Mouse (Mus musculus) monocyte, adult 2 months (primary cell): ENCODE data around the gene Iqgap2.
A peak's percentile ranks its signal among the peaks of the same experiment; 100 is the strongest.

ENCODE experiments used
- DNase-seq, 2 experiments: peaks; one replicate each; pipeline ENCODE4 v3.0.0; 2022; ENCODE audit warnings: low spot score in 2 of 2, low read depth in 1 of 2

The Iqgap2 gene

GRCm38 (mm10) chr13:95891491-95891925 is at the start of gene Iqgap2:
Gene Iqgap2 (minus strand): TSS chr13:95891922.
- DNase-seq: no peak

DNA sequence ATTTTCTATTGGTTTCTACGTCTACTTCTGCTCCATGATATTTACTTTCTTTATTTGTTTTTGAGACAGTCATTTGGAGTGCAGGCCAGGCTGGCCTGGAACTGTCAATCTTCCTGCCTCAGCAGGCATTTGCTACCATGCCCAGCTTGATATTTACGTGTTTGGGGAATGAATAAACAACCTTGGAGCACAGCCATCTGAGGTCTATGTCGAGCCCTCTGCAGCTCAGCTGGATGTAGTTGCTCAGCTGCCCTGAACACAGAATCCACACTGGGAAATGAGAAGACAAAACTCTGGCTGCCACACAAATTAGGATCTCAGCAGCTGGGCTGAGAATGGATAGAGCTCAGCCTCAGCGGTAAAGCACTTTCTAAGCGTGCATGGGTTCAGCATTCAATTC is 49.1 kb upstream of the Iqgap2 start:
- DNase-seq: no peak

GRCm38 (mm10) chr13:95924201-95924621 is 32.5 kb upstream of the Iqgap2 start:
- no peak for DNase-seq

DNA sequence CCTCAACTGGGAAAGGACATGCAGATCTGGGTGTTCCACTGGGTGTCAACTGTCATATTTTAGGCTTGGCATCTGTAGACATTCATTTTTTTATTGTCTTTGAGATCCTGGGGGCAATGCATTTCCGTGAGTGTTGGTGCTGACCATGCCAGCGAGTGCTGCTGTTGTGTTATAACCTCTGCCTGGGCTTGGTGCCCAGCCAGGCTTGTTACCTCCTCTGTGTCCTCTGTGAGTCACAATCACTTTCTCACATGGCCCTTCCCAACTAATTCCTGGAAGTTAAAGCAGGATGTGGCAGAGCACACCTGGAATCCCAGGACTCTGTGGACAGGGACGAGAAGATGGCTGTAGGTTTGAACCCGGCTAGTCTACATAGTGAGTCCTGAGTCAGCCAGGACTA is 30.9 kb upstream of the Iqgap2 start:
- no peak for DNase-seq

DNA sequence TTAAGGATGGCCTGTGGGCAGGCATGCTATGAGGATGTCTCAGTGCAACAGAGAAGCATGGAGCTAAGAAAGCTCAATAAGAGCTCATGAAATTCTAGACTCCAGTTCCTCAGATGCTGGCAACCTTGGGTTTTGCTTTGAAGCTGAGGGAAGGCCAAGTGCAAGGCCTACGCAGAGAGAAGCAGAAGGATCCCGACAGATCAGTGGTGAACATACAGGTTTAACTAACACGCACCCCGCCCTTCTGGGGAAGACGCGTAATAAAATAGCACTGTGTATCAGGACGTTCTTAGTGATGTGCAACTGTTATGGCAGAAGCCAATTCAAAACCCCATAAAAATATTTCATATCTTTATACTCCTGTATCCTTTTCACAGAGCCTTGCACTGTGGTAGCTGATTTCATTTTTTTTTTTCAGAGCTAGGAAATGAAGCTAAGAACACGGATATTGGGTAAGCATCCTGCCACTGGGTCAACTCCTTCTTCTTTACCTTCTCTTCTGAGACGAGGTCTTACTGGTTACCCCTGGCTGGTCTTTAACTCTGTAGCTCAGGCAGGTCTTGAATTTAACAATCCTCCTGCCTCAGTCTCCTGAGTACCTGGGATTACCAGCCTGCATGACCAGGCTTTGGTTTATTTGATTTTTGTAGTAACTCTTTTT is 27.0 kb upstream of the Iqgap2 start:
- no peak for DNase-seq

DNA sequence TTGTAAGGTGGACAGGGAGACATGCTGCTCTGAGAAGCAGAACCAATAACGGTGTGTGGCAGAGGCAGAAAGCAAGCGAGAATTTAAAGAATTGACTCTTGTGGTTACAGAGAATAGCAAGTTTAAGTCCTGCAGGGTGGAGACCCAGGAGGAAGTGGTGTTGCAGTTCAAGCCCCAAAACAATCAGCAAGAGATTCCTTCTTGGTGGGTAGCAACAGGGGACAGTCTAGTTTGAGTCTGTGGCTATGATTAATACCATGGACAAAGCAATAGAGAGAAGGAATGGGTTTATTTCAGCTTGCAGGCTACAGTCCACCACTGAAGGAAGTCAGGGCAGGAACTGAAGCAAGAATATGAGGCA is 21.3 kb upstream of the Iqgap2 start:
- no peak for DNase-seq

- DNase-seq: no peak
Measured at GRCm38 (mm10) chr13:95912157-95913045, 20.7 kb upstream of the Iqgap2 start.

DNA sequence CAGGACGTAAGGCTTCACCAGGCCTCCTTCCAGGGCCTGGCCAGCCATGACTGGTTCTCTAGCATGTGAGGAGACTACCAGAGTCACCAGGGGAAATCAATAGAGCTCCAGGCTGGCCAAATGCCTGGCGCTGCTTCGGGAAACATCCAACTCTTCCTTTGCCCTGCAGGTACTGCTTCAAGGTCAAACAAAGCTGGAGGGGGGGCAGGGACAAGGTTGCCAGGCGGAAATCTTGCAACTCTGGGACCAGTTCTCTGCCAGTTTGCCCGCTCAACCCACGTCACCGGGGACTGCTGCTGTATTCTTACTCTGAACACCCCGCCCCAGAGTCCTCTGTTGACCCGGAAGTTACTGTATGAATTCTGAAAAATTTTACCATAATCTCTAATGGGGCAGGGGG is 18.5 kb upstream of the Iqgap2 start:
- DNase-seq: no peak

DNA sequence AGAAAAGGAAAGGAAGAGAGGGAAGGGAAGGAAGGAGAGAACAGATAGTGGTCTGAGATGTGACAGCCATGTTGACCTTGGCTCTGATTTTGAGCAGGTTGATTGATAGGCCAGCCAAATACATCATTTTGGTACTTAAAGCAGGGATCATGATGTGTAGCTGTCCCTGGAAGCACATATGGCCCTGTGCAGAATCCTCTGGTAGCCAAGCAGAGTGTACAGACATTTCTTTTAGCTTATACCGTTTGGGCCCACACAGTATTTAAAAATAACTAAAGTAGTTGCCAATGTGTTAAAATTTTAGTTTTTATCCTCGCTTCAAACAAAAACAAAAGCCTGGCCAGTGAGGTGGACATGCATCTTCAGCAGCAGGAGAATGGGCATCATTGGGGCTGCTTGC is 17.5 kb upstream of the Iqgap2 start:
- no peak for DNase-seq

- DNase-seq: no peak
Measured at GRCm38 (mm10) chr13:95902696-95903095, 11.0 kb upstream of the Iqgap2 start.

DNA sequence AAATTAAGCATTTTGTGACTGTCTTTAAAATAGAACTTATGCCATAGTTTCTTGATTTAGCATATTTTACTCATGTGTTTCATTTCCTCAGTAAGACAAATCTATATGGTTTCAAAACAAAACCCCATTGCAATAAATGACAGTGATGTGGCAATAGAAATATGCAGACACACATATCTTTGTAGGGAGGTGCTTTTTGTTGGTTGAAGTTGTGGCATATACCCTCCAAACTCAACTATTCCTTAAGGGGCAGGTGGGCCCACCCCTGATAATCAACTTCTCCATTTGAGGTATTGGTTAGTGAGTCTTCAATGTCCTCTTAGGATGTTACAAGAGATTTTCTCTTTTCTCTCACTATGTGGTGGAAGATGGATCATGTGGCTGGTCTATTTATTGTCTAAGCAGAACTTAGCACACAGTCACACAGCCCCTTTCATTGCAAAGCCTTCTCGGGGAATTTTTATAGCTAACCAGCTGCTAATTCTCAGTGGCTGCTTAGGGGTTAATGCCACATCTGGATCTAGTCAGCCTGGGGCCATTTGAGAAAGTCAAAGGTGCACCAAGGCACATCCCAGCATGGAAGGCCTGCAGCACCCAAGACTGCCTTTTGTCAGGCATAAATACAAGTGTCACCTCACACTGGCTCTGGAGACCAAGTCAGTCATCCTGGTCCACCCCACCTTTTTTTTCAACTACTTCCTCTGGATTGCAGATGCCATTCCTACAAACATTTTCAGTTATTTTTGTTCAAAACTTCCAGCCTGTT is 8.3 kb upstream of the Iqgap2 start:
- no peak for DNase-seq

DNA sequence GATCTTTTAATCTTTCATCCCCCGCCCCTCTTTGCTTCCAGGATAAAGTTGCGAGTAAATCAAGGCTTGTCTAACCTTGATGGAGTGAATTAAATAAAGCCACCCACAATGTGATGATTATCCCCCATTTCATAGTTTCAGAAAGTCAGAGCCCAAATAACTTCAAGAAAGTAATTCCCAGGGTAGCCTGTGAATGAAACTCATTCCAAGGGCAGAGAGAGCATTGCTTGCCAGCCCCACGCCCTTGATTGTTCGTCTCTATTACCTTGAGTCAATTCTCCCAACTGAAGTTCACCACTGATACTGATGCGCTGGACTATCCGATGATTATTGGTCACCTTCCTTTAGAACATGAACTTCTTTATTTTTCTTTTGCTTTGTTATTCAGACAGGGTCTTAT is 4.8 kb upstream of the Iqgap2 start:
- DNase-seq: no peak

GRCm38 (mm10) chr13:95893166-95893565 is 1.4 kb upstream of the Iqgap2 start:
- no peak for DNase-seq

DNA sequence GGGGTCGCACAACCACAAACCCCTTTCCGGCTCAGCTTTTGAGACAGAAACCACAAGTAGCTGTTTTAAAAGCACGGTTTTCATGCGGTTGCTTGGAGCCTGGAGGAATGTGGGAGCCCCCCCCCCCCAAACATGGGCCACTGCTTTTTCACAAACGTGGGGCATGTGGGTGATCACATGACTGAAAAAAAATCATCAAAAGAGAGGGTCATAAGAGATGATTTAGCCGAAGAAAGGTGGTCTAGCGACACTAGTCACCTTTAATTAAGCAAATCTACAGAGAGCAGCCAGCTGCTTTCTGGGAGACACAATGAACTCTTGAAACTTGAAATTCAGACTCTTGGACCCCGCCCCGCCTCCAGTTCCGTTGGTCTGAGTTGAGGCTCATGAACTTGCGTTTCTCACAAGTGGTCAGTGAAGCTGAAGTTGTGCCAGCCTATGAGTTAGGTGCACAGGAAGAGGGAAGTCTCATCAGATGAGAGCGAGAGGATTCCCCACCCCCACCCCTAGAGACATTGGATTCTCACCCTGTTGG is 956 bp upstream of the Iqgap2 start:
- DNase-seq: no peak

GRCm38 (mm10) chr13:95891926-95892610 is 346 bp upstream of the Iqgap2 start:
- peak; percentile 68 to 84 for DNase-seq

DNA sequence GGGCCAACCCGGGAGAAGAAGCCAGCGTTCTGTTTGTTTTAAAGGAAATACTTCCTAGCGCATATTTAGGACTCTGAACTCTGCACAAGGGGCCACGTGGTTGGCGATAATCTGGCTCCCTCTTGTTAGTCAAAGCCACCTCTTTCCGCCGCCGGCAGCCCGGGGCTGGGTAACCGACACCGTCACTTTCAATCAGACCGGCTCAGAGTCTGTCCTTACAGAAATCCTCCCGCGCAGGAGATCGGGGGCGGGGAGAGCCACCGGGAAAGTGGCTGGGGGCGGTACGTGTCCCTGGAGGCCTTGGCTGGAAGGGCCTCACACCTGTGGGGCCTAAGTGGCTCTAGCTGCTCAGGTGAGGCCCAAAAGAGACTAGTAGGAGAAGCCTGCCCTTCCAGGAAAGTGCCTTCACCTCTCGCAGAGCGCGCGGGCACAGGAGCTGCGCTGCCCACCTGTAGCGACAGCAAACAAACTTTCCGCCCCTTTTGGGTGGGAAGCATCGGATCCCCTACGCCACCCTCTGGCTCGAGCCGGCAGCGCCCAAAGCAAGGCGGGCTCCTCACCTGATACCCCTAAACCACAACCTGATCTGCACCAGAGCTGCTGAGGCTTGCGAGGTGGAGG is 761 bp downstream of the Iqgap2 start:
- no peak for DNase-seq

DNA sequence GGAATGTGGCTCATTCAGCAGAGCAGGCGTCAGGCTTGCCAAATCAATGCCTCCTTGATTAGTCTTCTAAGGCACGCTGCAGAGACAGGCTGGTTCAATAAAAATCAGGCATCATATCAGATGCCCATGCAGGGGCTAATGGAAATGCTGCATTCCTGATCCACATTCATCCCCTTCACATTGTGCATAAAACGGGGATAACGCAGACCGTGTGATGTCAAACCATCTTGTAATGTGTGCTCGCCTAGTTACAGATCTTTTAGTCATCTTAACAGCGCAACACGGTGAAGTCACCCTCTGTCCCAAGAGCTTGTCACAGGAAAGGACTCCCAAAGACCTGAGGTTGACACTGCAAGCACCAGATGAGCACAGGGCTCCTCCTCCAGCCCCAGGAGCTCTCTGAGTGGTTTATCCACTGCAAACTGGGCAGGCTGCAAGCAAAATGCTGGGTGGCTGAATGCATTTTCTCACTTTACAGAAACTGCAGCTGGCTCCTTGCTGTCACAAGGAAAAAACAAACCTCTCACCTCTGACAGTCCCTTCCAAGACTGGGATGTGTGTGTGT is 1.7 kb downstream of the Iqgap2 start:
- no peak for DNase-seq

DNA sequence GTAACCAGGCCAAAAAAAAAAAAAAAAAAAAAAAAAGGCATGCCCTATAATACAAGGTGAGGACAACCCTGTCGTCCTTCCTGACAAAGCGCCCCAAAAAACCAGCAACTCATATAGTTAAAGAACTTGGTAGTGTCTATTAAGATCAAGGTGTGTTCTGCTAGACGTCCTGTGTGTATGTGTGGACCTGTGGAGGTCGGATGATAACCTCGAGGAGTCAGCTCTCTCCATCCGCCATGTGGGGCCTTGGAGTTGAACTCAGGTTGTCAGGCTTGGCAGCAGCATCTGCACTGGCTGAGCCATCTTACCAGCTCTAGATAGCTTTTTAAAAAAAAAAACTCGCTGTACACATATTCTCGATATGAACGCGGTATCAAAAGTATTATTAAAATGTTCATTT is 2.4 kb downstream of the Iqgap2 start:
- no peak for DNase-seq

DNA sequence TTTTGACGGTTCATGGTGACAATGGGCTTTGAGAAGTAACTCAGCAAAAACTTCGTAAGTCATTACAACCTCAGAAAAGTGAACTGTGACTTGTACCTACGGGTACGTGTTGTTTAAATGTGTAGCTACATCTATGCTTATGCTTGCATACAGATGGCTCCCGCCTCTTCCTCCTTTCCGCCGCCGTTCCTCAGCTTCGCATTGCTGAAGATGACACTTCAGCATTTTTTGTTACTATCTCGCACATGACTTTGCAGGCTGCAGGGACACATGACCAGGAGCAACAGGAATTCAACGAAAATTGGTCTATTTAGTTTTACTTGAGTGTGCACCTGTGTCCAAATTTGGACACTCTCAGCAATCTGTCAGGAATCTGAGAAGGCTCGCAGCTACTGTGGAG is 3.1 kb downstream of the Iqgap2 start:
- no peak for DNase-seq

DNA sequence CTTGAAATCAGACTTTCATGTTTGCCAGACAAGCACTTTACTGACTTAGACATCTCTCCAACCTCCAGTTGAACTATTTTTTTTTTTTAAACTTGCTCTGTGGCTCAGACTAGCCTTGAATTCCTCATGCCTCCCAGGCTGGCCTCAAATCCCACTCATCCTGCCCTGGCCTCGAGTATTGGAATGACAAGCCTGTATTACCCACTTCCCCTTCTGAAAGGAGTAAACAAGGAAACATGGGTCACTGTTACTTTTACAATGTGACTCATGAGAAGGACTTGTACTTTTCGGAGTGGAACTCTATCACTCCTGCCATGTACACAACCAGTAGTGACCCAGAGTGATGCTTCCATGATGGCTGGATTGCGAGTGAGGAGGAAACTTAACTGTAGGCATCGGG is 3.6 kb downstream of the Iqgap2 start:
- DNase-seq: no peak
